Mouse (Mus musculus) MEL (cell line): Measurements from ENCODE around the gene Rab31.

Experiments used
- CTCF ChIP-seq, 3 experiments: IDR thresholded peaks in 2 of 3; conservative IDR thresholded peaks in 1 of 3; 2 replicates each; pipeline ENCODE4 v1.5.1; 2011 to 2012; ENCODE audit warnings: low read length in 3 of 3, low read depth in 2 of 3, mild to moderate bottlenecking in 2 of 3, improper control_type of control experiment in 1 of 3, inconsistent platforms in 1 of 3, mixed read lengths in 1 of 3, moderate library complexity in 1 of 3; ENCODE audit not compliant: control insufficient read depth in 1 of 3, insufficient read depth in 1 of 3, poor library complexity in 1 of 3, severe bottlenecking in 1 of 3
- GATA1 ChIP-seq: IDR thresholded peaks from 2 replicates; pipeline ENCODE4 v1.6.1; 2011; ENCODE audit warnings: low read depth, low read length, improper control_type of control experiment
- MAFK ChIP-seq: IDR thresholded peaks from 2 replicates; pipeline ENCODE4 v1.6.1; 2011; ENCODE audit warnings: low read depth, mild to moderate bottlenecking, low read length, improper control_type of control experiment, borderline replicate concordance
- MEF2A ChIP-seq: IDR thresholded peaks from 2 replicates; pipeline ENCODE4 v1.6.1; 2014; ENCODE audit warnings: low read depth, mild to moderate bottlenecking, inconsistent platforms, low read length, improper control_type of control experiment; ENCODE audit not compliant: poor library complexity, insufficient replicate concordance, severe bottlenecking; ENCODE audit errors: extremely low read depth
- MXI1 ChIP-seq: IDR thresholded peaks from 2 replicates; pipeline ENCODE4 v1.6.1; 2011; ENCODE audit warnings: mild to moderate bottlenecking, low read depth, low read length, improper control_type of control experiment
- MYC ChIP-seq: IDR thresholded peaks from 2 replicates; pipeline ENCODE4 v1.6.1; 2011; ENCODE audit warnings: low read depth, mild to moderate bottlenecking, low read length, improper control_type of control experiment, moderate library complexity
- NRF1 ChIP-seq: IDR thresholded peaks from 2 replicates; pipeline ENCODE4 v1.6.1; 2014; ENCODE audit warnings: low read depth, mild to moderate bottlenecking, inconsistent platforms, low read length, improper control_type of control experiment, moderate library complexity; ENCODE audit not compliant: poor library complexity, insufficient read depth, severe bottlenecking
- POLR2A ChIP-seq, 2 experiments: IDR thresholded peaks; 2 replicates each; pipeline ENCODE4 v1.6.1; 2011 to 2012; ENCODE audit warnings: low read length in 2 of 2, mild to moderate bottlenecking in 2 of 2, control low read depth in 1 of 2, improper control_type of control experiment in 1 of 2, low read depth in 1 of 2, moderate library complexity in 1 of 2; ENCODE audit not compliant: control insufficient read depth in 1 of 2, insufficient read depth in 1 of 2, poor library complexity in 1 of 2
- RAD21 ChIP-seq: IDR thresholded peaks from 2 replicates; pipeline ENCODE4 v1.6.1; 2011; ENCODE audit warnings: mild to moderate bottlenecking, low read depth, low read length, improper control_type of control experiment
- UBTF ChIP-seq: IDR thresholded peaks from 2 replicates; pipeline ENCODE4 v1.6.1; 2012; ENCODE audit warnings: low read depth, mild to moderate bottlenecking, inconsistent platforms, low read length, improper control_type of control experiment, moderate library complexity, borderline replicate concordance; ENCODE audit not compliant: insufficient read depth
- USF1 ChIP-seq: IDR thresholded peaks from 2 replicates; pipeline ENCODE4 v1.6.1; 2014; ENCODE audit warnings: low read depth, mild to moderate bottlenecking, inconsistent platforms, low read length, improper control_type of control experiment, moderate library complexity
- ZC3H11A ChIP-seq: IDR thresholded peaks from 2 replicates; pipeline ENCODE4 v1.6.1; 2012; ENCODE audit warnings: low read depth, mild to moderate bottlenecking, inconsistent platforms, low read length, improper control_type of control experiment
- ZMIZ1 ChIP-seq: IDR thresholded peaks from 2 replicates; pipeline ENCODE4 v1.6.1; 2012; ENCODE audit warnings: low read depth, mild to moderate bottlenecking, inconsistent platforms, low read length, improper control_type of control experiment, moderate library complexity

DNA sequence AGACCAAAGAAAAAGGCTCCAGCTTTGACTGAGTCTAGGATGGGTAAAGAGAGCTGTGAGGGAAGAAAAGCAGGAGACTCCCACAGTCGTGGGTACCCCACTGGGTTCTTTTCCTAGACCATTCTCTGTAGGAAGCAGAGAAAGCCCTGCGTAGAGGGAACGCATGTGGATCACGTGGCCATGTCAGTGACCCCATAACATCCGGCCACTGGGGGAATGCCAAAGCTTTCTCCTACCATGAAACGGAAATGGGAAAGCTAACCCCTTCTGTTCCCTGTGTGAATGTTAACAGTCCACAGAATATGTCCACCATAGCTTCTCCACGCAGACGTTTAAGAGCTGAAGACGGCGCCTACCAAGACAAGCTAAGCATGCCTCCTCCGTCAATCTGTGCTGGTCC lies 62.0 kb downstream of the Rab31 start:
- no peak for TF ChIP-seq CTCF (IDR thresholded peaks at IDR 0.05 in 2 of 3, conservative IDR thresholded peaks at IDR 0.05 in 1 of 3; ENCODE audit: control insufficient read depth in 1 of 3, insufficient read depth in 1 of 3, low read depth in 2 of 3, low read length in 3 of 3, poor library complexity in 1 of 3, severe bottlenecking in 1 of 3)
- TF ChIP-seq NRF1: no peak
- no peak for TF ChIP-seq UBTF
- no peak for TF ChIP-seq MEF2A
- no peak for TF ChIP-seq MYC
- TF ChIP-seq POLR2A (IDR thresholded peaks at IDR 0.05; ENCODE audit: control insufficient read depth in 1 of 2, insufficient read depth in 1 of 2, low read depth in 1 of 2, low read length in 2 of 2, poor library complexity in 1 of 2): no peak
- TF ChIP-seq GATA1: no peak
- no peak for TF ChIP-seq MAFK
- no peak for TF ChIP-seq ZC3H11A
- TF ChIP-seq USF1: no peak
- TF ChIP-seq ZMIZ1: no peak
- TF ChIP-seq RAD21: no peak
- TF ChIP-seq MXI1: no peak
